Mouse (Mus musculus) heart, embryonic 16.5 days (tissue): ENCODE results near the gene Fbxl14. TPM values are rescaled to one million over a fixed set of nuclear protein-coding genes. Genes with fewer than 3 reads are reported as not detected.
A peak's percentile ranks its signal among the peaks of the same experiment; 100 is the strongest.
"Not testable (repeated sequence)": the region's sequence is repeated elsewhere in the genome, so short reads cannot be mapped to it uniquely, and the experiment has no call there.

Experiments used
- ATAC-seq: fragments of 200-750 bp; cut with Nextera tagmentation; replicated peaks from 2 replicates; pipeline ENCODE4 v1.8.0; 2017; ENCODE audit warnings: moderate number of reproducible peaks; ENCODE audit not compliant: insufficient read depth, low FRiP score; ENCODE audit errors: extremely low read depth
- H3K27ac ChIP-seq: fragments of 300-500 bp; sonication (generic); 2 replicates; pipeline ENCODE4 v1.5.1; 2014; ENCODE audit warnings: mild to moderate bottlenecking, low read length, control low read depth, moderate library complexity
- H3K27me3 ChIP-seq: fragments of 300-500 bp; sonication (generic); 2 replicates; pipeline ENCODE4 v1.6.1; 2014; ENCODE audit warnings: low read length, mixed read lengths; ENCODE audit not compliant: control insufficient read depth, insufficient read depth
- H3K36me3 ChIP-seq: fragments of 300-500 bp; sonication (generic); 2 replicates; pipeline ENCODE4 v1.6.1; 2014; ENCODE audit not compliant: control insufficient read depth, insufficient read depth
- H3K4me1 ChIP-seq: fragments of 300-500 bp; sonication (generic); 2 replicates; pipeline ENCODE4 v1.6.1; 2014; ENCODE audit warnings: low read length, mixed read lengths; ENCODE audit not compliant: control insufficient read depth, insufficient read depth
- H3K4me2 ChIP-seq: fragments of 300-500 bp; sonication (generic); 2 replicates; pipeline ENCODE4 v1.6.1; 2014; ENCODE audit warnings: low read depth, mild to moderate bottlenecking, control low read depth, low read length
- H3K4me3 ChIP-seq: fragments of 300-500 bp; sonication (generic); 2 replicates; pipeline ENCODE4 v1.5.1; 2014; ENCODE audit warnings: mild to moderate bottlenecking, control low read depth, low read length
- H3K9ac ChIP-seq: fragments of 300-500 bp; sonication (generic); 2 replicates; pipeline ENCODE4 v1.6.1; 2014; ENCODE audit warnings: low read length, control low read depth
- H3K9me3 ChIP-seq: fragments of 300-500 bp; sonication (generic); replicated peaks from 2 replicates; pipeline ENCODE4 v1.6.1; 2016; ENCODE audit warnings: low read length; ENCODE audit not compliant: control insufficient read depth
- WGBS: fragments of 180-500 bp; shearing (Covaris S2); extraction: QIAGEN DNeasy Blood & Tissue Kit; methylation state at CpG from one replicate; pipeline ENCODE4 v1.1.7; 2014; 5-methylcytosine and 5-hydroxymethylcytosine counted together
- polyA plus RNA-seq: library from polyadenylated mRNA; unstranded; fragments of >200 nt; fragmentation: Nextera tagmentation; extraction: Ambion mirVana; gene quantifications from 2 replicates; pipeline ENCODE4 v1.2.1, GENCODE M21; 2015

Gene Fbxl14
- polyA plus RNA-seq = 3.3 and 4.3 TPM in 2 replicates

DNA sequence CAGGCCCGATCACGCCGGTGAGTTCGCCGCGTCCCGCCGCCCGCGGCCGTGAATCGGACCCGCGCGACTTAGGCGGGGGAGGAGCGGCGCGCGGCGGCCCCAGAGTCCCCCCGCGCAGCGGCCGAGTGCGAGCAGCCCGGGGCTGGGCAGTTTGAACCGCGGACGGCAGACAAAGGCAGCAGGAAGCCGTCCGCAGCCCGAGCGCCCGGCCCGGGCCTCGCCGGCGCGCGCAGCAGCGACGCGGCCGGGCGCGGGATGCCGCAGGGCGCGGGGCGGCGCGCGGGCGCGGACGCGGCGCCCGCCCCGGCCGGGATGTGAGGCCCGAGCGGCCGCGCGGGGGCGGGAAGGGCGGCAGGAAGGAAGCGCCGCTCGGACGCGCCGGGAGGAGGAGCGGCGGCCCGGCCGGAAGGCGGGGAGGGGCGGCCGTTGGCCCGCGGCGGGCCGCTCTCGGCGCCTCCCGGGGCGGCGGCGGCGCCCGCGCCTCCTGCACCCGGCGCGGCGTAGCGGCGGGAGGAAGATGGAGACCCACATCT lies at the start of gene Fbxl14:
Gene Fbxl14, plus strand, starts transcription at position 326 of the 533 bp plus-strand sequence.
- Histone ChIP-seq H3K27me3 (no peaks in the 10 kb centered on the region), H3K9me3 (no peaks in the 10 kb centered on the region), H3K27ac (peak within 1 kb of the TSS; percentile 99), H3K4me3 (peak within 1 kb of the TSS; percentile 74), H3K4me2 (peak within 1 kb of the TSS; percentile 91), H3K36me3 (no peaks in the 10 kb centered on the region), H3K9ac (peak within 1 kb of the TSS; percentile 91), H3K4me1 (peaks cover 28% of the 10 kb centered on the region)
- under 1% methylated on average over 89 of the region's 101 CpGs for WGBS
- ATAC-seq = peak; percentile 79

DNA sequence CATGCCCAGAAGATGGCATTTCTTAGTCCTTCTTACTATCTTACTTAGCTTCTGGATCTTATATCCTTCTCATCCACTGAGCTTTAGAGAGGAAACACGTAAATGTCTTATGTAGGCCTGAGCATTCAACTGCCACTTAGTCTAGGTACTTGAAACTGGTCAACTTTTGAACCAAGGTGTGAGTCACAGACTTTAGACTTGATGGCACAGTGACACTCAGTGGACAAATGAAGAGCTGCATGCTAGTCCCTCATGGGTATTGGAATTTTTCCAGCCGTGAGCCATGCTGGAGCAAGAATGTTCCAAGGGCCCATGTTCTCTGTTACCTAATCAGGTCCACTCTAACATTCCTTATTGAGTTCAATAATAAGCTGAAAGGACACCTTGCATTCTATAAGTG lies 49.0 kb upstream of the Fbxl14 start:
- Histone ChIP-seq H3K4me3 (no peak overlapping the region), H3K27ac (no peak overlapping the region), H3K4me2 (no peak overlapping the region), H3K36me3 (no peaks in the 10 kb centered on the region), H3K9me3 (no peaks in the 10 kb centered on the region), H3K4me1 (peaks cover 4% of the 10 kb centered on the region; the same call in 1 of the 2 replicates), H3K27me3 (no peaks in the 10 kb centered on the region), H3K9ac (no peak overlapping the region)
- ATAC-seq = no peak
- 26% methylated on average over 2 of the region's 2 CpGs for WGBS

DNA sequence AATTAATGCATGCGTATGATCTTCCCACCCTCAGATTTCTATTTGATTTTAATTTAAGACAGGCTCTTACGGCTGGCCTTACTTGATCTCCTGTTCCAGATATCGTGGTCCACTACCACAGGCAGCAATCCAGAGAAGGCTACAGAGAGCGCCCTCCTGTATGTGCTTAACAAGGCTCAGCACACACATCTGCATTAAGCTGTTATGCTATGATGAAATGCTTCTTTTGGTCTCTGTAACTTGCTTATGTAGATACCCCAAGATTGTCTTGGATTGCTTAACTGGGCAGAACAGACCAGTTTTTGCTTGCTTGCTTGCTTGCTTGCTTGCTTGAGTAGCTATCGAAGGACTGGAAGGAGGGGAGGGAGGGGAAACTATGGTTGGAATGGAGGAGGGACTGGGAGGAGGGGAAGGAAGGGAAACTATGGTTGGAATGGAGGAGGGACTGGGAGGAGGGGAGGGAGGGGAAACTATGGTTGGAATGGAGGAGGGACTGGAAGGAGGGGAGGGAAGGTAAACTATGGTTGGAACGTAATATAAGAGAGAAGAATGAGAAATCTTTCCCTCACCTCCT lies 47.6 kb upstream of the Fbxl14 start:
- peaks cover 4% of the 10 kb centered on the region; the same call in 1 of the 2 replicates for H3K4me1 ChIP-seq
- no peak overlapping the region for H3K4me3 ChIP-seq
- H3K27me3 ChIP-seq = no peaks in the 10 kb centered on the region
- no peak for ATAC-seq
- H3K36me3 ChIP-seq = no peaks in the 10 kb centered on the region
- no peak overlapping the region for H3K4me2 ChIP-seq
- 60% methylated on average over 6 of the region's 6 CpGs for WGBS
- H3K27ac ChIP-seq = no peak overlapping the region
- H3K9me3 ChIP-seq = no peaks in the 10 kb centered on the region
- H3K9ac ChIP-seq = no peak overlapping the region

DNA sequence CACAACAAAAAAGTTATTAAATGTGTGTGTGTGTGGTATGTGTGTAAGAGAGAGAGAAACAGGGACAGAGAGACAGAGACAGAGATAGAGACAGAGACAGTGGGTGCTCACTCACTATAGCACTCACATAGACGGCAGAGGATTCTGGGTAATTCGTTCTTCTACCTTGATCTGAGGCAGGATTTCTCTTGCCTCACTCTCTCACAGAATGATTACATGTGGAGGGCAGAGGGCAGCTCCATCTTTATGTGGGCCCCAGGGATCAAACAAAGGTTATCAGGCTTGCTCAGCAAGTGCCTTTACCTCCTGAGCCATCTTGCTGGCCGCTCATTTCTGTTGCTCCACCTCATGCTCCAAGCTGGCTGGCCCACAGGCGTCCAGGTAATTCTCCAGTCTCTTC lies 45.1 kb upstream of the Fbxl14 start:
- Histone ChIP-seq H3K9ac (no peak overlapping the region), H3K4me1 (peaks cover 12% of the 10 kb centered on the region), H3K27ac (no peak overlapping the region), H3K4me2 (no peak overlapping the region), H3K9me3 (no peaks in the 10 kb centered on the region), H3K4me3 (no peak overlapping the region), H3K27me3 (no peaks in the 10 kb centered on the region), H3K36me3 (no peaks in the 10 kb centered on the region)
- 78% methylated on average over 4 of the region's 4 CpGs for WGBS
- no peak for ATAC-seq

DNA sequence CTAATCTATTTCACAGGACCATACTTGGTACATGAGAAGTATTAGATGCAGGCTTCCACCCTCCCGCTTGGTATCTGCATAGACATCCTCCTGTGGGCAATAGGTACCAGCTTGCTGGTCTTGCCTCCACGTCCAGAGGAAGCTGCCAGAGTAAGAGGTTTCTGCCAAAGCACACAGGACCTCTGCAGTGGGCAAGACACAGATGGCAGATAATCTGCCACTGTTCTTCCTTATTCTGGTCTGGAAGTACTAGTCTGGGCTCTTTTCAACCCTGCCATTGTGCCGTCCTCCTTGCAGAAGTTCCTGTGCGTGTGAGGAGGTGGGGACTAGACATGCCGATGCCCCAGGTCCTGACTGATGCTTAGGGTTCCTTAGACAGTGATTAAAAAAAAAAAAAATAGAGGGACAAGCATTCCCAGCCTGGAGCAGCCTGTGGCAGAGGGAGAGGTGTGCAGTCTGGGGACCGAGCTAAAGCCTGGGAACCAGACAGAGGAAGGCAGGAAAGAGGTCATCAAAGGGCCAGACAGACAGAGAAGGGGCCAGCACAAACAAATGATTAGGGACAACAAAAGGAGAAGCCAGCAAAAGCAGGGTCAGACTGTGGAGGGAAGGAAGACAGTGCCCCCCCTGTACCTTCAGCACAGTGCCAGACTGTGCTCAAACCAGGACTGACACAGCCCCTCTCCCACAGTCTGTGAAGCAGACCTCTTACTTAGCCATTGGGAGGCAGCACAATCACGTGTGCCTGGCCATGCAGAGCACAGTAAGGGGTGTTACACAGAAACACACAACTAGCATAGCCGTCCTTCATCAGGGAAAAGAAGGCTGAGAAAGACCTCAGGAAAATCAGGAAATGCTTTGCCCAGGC lies 41.3 kb upstream of the Fbxl14 start:
- no peak overlapping the region for H3K9ac ChIP-seq
- no peaks in the 10 kb centered on the region for H3K27me3 ChIP-seq
- H3K27ac ChIP-seq = no peak overlapping the region
- no peaks in the 10 kb centered on the region for H3K9me3 ChIP-seq
- WGBS = 47% methylated on average over 8 of the region's 8 CpGs
- ATAC-seq = peak; percentile 72
- no peak overlapping the region for H3K4me2 ChIP-seq
- no peak overlapping the region for H3K4me3 ChIP-seq
- H3K4me1 ChIP-seq = peaks cover 8% of the 10 kb centered on the region
- H3K36me3 ChIP-seq = no peaks in the 10 kb centered on the region

DNA sequence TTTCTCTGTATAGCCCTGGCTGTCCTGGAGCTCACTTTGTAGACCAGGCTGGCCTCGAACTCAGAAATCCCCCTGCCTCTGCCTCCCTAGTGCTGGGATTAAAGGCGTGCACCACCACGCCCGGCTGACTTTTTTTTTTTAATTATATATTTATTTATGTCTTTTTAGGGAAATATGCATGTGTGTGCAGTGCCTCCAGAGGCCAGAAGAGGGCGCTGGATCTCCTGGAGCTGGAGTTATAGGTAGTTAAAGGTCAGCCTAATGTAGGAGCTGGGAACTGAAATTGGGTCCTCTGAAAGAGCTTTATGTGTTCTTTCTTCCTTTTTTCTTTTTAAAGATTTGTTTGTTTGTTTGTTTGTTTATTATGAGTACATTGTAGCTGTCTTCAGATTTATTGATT lies 36.7 kb upstream of the Fbxl14 start:
- H3K9me3 ChIP-seq, H3K36me3 ChIP-seq, H3K27me3 ChIP-seq, H3K4me2 ChIP-seq, H3K9ac ChIP-seq, H3K27ac ChIP-seq, ATAC-seq, H3K4me3 ChIP-seq: not testable (repeated sequence)
- 75% methylated on average over 5 of the region's 5 CpGs for WGBS
- H3K4me1 ChIP-seq = peaks cover 10% of the 10 kb centered on the region

DNA sequence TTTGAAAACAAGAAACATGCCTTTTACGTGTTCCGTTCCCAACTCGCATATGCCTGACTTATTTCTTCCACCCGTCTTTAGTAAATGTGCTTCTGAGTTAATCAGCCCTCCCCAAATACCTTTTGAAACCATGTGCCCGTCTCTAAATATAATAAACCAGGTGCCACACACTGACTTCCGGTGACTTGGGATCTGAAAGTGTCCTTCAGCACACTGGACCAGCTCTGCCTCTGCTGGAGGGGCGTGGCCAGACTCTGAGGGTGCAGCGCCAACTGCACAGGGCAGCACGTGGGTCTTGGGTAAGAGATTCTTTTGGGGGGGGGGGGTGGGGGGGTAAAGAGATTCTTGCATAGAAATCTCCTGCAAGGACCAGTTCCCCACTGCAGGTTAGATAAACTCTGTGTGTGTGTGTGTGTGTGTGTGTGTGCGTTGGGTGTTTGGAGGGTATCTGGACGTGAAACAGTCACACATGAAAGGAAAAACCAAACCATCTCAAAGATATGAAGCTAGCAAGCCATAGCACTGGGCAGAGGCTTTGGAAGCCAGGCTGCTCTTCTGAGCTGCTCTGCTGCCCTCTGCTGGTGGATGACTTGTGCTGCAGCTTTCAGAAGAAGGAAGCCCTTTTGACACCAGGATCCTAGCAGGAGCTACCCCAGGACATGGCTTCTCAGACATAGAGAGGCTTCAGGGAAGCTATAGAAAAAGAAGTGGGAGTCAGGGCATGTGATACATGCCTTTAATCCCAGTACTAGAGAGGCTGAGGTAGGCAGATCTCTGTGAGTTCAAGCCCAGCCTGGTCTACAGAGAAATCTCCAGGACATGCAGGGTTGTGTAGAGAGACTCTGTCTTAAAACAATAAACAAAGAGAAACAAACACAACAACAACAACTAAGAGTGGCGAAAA lies 35.5 kb upstream of the Fbxl14 start:
- H3K4me2 ChIP-seq = peak overlapping the region; percentile 58
- no peaks in the 10 kb centered on the region for H3K36me3 ChIP-seq
- peaks cover 6% of the 10 kb centered on the region for H3K4me1 ChIP-seq
- ATAC-seq = peak; percentile 81
- no peak overlapping the region for H3K9ac ChIP-seq
- peak overlapping the region; percentile 28 for H3K4me3 ChIP-seq
- 28% methylated on average over 12 of the region's 12 CpGs for WGBS
- no peaks in the 10 kb centered on the region for H3K9me3 ChIP-seq
- peak overlapping the region; percentile 63 for H3K27ac ChIP-seq
- no peaks in the 10 kb centered on the region for H3K27me3 ChIP-seq

DNA sequence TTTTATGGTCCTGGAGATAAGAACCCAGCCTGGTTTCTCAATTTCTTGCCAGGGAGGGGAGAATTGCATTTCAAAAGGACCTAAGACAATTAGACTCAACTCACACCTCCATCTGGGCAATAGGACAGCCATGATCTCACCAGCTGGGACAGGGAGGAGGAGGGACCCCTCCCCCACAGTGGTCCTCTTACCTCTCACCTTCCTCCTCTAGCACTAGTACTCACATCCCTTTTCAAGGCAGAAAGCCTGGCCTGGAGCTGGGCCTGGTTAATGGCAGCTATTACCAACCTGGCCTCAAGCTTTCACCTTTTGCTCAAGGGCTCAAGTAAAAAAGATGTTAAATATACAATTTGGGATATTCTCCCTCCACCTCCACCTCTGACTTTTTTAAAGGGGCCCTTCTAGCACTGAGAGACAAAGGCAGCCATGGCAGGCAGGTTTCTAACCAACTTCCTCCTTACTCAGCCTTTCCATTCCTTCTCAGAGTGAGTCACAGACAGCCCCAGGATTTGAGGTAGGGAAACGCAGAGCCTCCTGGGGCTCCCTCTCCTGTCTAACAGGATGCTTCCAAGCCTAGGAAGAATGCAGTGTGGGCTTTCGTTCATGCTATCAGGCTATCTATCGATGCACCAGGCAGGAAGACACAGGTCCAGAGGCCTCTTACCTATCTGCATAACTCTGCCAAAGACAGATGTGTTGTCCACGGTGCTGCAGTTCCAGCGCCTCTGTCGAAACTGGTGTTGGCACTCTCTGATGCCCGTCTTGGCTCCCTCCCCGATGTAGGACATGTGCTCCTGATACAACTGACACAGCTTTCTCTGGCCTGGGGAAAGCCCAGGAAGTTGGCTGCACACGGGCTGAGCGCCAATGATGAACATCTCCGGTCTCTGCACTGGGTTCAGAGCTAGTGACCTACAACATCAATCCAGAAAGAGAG lies 33.5 kb upstream of the Fbxl14 start:
- no peak overlapping the region for H3K9ac ChIP-seq
- no peak for ATAC-seq
- no peak overlapping the region for H3K4me2 ChIP-seq
- H3K4me1 ChIP-seq = peaks cover 6% of the 10 kb centered on the region
- H3K4me3 ChIP-seq = no peak overlapping the region
- no peaks in the 10 kb centered on the region for H3K27me3 ChIP-seq
- no peaks in the 10 kb centered on the region for H3K36me3 ChIP-seq
- H3K9me3 ChIP-seq = no peaks in the 10 kb centered on the region
- WGBS = 53% methylated on average over 11 of the region's 11 CpGs
- no peak overlapping the region for H3K27ac ChIP-seq
